Mouse (Mus musculus) midbrain, embryonic 16.5 days (tissue): ENCODE measurements around the gene Hist1h2be. TPM values are rescaled to one million over a fixed set of nuclear protein-coding genes. Genes with fewer than 3 reads are reported as not detected.
"Not testable (repeated sequence)": the region's sequence is repeated elsewhere in the genome, so short reads cannot be mapped to it uniquely, and the experiment has no call there.

Experiments
- ATAC-seq: fragments of 200-750 bp; cut with Nextera tagmentation; 2 replicates; pipeline ENCODE4 v1.8.0; 2017; ENCODE audit warnings: moderate TSS enrichment
- H3K27ac ChIP-seq: fragments of 300-500 bp; sonication (generic); 2 replicates; pipeline ENCODE4 v1.5.1; 2014; ENCODE audit warnings: mild to moderate bottlenecking, low read length, mixed read lengths
- H3K27me3 ChIP-seq: fragments of 300-500 bp; sonication (generic); 2 replicates; pipeline ENCODE4 v1.6.1; 2014; ENCODE audit warnings: low read depth, low read length, mixed read lengths; ENCODE audit not compliant: control insufficient read depth, insufficient read depth
- H3K36me3 ChIP-seq: fragments of 300-500 bp; sonication (generic); 2 replicates; pipeline ENCODE4 v1.6.1; 2014; ENCODE audit warnings: mild to moderate bottlenecking, low read length, moderate library complexity, mixed read lengths; ENCODE audit not compliant: control insufficient read depth, insufficient read depth
- H3K4me1 ChIP-seq: fragments of 300-500 bp; sonication (generic); 2 replicates; pipeline ENCODE4 v1.6.1; 2014; ENCODE audit warnings: mild to moderate bottlenecking, low read length, mixed read lengths; ENCODE audit not compliant: control insufficient read depth, insufficient read depth
- H3K4me2 ChIP-seq: fragments of 300-500 bp; sonication (generic); 2 replicates; pipeline ENCODE4 v1.6.1; 2014; ENCODE audit warnings: mild to moderate bottlenecking, low read length, mixed read lengths
- H3K4me3 ChIP-seq: fragments of 300-500 bp; sonication (generic); 2 replicates; pipeline ENCODE4 v1.5.1; 2014; ENCODE audit warnings: low read depth, mild to moderate bottlenecking, low read length, moderate library complexity, mixed read lengths
- H3K9ac ChIP-seq: fragments of 300-500 bp; sonication (generic); 2 replicates; pipeline ENCODE4 v1.6.1; 2014; ENCODE audit warnings: low read depth, low read length, mixed read lengths
- H3K9me3 ChIP-seq: fragments of 300-500 bp; sonication (generic); replicated peaks from 2 replicates; pipeline ENCODE4 v1.6.1; 2014; ENCODE audit warnings: mild to moderate bottlenecking, low read length, mixed read lengths; ENCODE audit not compliant: control insufficient read depth, poor library complexity, severe bottlenecking
- WGBS: fragments of 180-500 bp; shearing (Covaris S2); extraction: QIAGEN DNeasy Blood & Tissue Kit; methylation state at CpG from one replicate; pipeline ENCODE4 v1.1.7; 2014; 5-methylcytosine and 5-hydroxymethylcytosine counted together
- polyA plus RNA-seq: library from polyadenylated mRNA; unstranded; fragments of >200 nt; fragmentation: Nextera tagmentation; extraction: Ambion mirVana; gene quantifications from 2 replicates; pipeline ENCODE4 v1.2.1, GENCODE M21; 2015

Hist1h2be gene
- polyA plus RNA-seq, 1 experiment from 2014 or later, result 1.0 TPM

- ATAC-seq, result no peak
- H3K27me3 ChIP-seq, result no peaks in the 10 kb centered on the region
- no peak overlapping the region; the same call in 1 of the 2 replicates for H3K9ac ChIP-seq
- no peaks in the 10 kb centered on the region for H3K9me3 ChIP-seq
- H3K4me1 ChIP-seq, result peaks cover 26% of the 10 kb centered on the region
- peak overlapping the region; percentile 94 for H3K27ac ChIP-seq
- H3K4me2 ChIP-seq, result peak overlapping the region; percentile 91
- peak overlapping the region; percentile 54 for H3K4me3 ChIP-seq
- no peaks in the 10 kb centered on the region for H3K36me3 ChIP-seq
These were observed 36.6 kb downstream of the Hist1h2be start for GRCm38 (mm10) chr13:23584331-23584730.

- no peak overlapping the region for H3K9ac ChIP-seq
- H3K27me3 ChIP-seq, result no peaks in the 10 kb centered on the region
- no peak for ATAC-seq
- no peak overlapping the region for H3K4me2 ChIP-seq
- no peaks in the 10 kb centered on the region for H3K9me3 ChIP-seq
- no peaks in the 10 kb centered on the region for H3K36me3 ChIP-seq
- H3K27ac ChIP-seq, result no peak overlapping the region
- peaks cover 26% of the 10 kb centered on the region for H3K4me1 ChIP-seq
- H3K4me3 ChIP-seq, result no peak overlapping the region
These were observed 37.4 kb downstream of the Hist1h2be start for GRCm38 (mm10) chr13:23583387-23584068.

GRCm38 (mm10) chr13:23582219-23583056 is 38.5 kb downstream of the Hist1h2be start:
- H3K4me3 ChIP-seq, result peak overlapping the region; percentile 51
- H3K36me3 ChIP-seq, result no peaks in the 10 kb centered on the region
- H3K9ac ChIP-seq, result peak overlapping the region; percentile 72
- peak overlapping the region; percentile 80 for H3K27ac ChIP-seq
- no peak for ATAC-seq
- peaks cover 26% of the 10 kb centered on the region for H3K4me1 ChIP-seq
- peak overlapping the region; percentile 94 for H3K4me2 ChIP-seq
- no peaks in the 10 kb centered on the region for H3K27me3 ChIP-seq
- WGBS, result 5% methylated on average over 6 of the region's 6 CpGs
- H3K9me3 ChIP-seq, result no peaks in the 10 kb centered on the region

GRCm38 (mm10) chr13:23581408-23582218 is 39.3 kb downstream of the Hist1h2be start, which contains the start of gene Hist1h4d:
Hist1h4d (plus strand) TSS chr13:23581598.
- no peaks in the 10 kb centered on the region for H3K9me3 ChIP-seq
- WGBS, result under 1% methylated on average over 43 of the region's 43 CpGs
- H3K4me1 ChIP-seq, result peaks cover 25% of the 10 kb centered on the region
- no peaks in the 10 kb centered on the region for H3K36me3 ChIP-seq
- no peaks in the 10 kb centered on the region for H3K27me3 ChIP-seq
- peak within 1 kb of the TSS; percentile 72 for H3K9ac ChIP-seq
- ATAC-seq, result peak; percentile 94
- peak within 1 kb of the TSS; percentile 94 for H3K4me2 ChIP-seq
- H3K27ac ChIP-seq, result peak within 1 kb of the TSS; percentile 80
- H3K4me3 ChIP-seq, result peak within 1 kb of the TSS; percentile 51

GRCm38 (mm10) chr13:23577835-23578234 is 43.1 kb downstream of the Hist1h2be start:
- no peak overlapping the region for H3K9ac ChIP-seq
- no peak overlapping the region for H3K27ac ChIP-seq
- H3K36me3 ChIP-seq, result no peaks in the 10 kb centered on the region
- H3K4me3 ChIP-seq, result no peak overlapping the region
- WGBS, result 100% methylated on average over 1 of the region's 1 CpGs
- H3K4me2 ChIP-seq, result no peak overlapping the region
- no peaks in the 10 kb centered on the region for H3K27me3 ChIP-seq
- H3K4me1 ChIP-seq, result peaks cover 25% of the 10 kb centered on the region
- ATAC-seq, result no peak
- H3K9me3 ChIP-seq, result no peaks in the 10 kb centered on the region

GRCm38 (mm10) chr13:23576906-23577639 is 43.9 kb downstream of the Hist1h2be start:
- ATAC-seq, result no peak
- 46% methylated on average over 6 of the region's 6 CpGs for WGBS
- H3K4me1 ChIP-seq, result peaks cover 26% of the 10 kb centered on the region
- no peak overlapping the region for H3K27ac ChIP-seq
- H3K9me3 ChIP-seq, result no peaks in the 10 kb centered on the region
- H3K4me2 ChIP-seq, result peak overlapping the region; percentile 78
- no peak overlapping the region for H3K9ac ChIP-seq
- H3K36me3 ChIP-seq, result no peaks in the 10 kb centered on the region
- no peak overlapping the region for H3K4me3 ChIP-seq
- H3K27me3 ChIP-seq, result no peaks in the 10 kb centered on the region

GRCm38 (mm10) chr13:23576351-23576881 is 44.5 kb downstream of the Hist1h2be start:
- no peaks in the 10 kb centered on the region for H3K36me3 ChIP-seq
- no peak overlapping the region; the same call in 1 of the 2 replicates for H3K9ac ChIP-seq
- H3K4me3 ChIP-seq, result peak overlapping the region; percentile 40
- ATAC-seq, result no peak
- H3K27ac ChIP-seq, result no peak overlapping the region; the same call in 1 of the 2 replicates
- peaks cover 27% of the 10 kb centered on the region for H3K4me1 ChIP-seq
- no peaks in the 10 kb centered on the region for H3K9me3 ChIP-seq
- H3K27me3 ChIP-seq, result no peaks in the 10 kb centered on the region
- peak overlapping the region; percentile 78 for H3K4me2 ChIP-seq
- 8% methylated on average over 7 of the region's 7 CpGs for WGBS

- Histone ChIP-seq H3K27ac (peak overlapping the region; percentile 75), H3K4me3 (peak overlapping the region; percentile 40), H3K4me2 (peak overlapping the region; percentile 78), H3K4me1 (peaks cover 25% of the 10 kb centered on the region), H3K9ac (peak overlapping the region; percentile 60)
- ATAC-seq, H3K27me3 ChIP-seq, H3K36me3 ChIP-seq, H3K9me3 ChIP-seq: not testable (repeated sequence)
- 0% methylated on average over 9 of the region's 40 CpGs for WGBS
These were observed 45.0 kb downstream of the Hist1h2be start for GRCm38 (mm10) chr13:23575864-23576313.
